Mouse (Mus musculus): ENCODE data around the gene Jade2.

Jade2 gene

GRCm38 (mm10) chr11:51835598-51835997, 21.9 kb downstream of the Jade2 start:
- no peak for DNase-seq (ENCODE audit: low read depth, low spot score)

GRCm38 (mm10) chr11:51834067-51834411, 23.4 kb downstream of the Jade2 start:
- no peak for DNase-seq (ENCODE audit: low read depth, low spot score)

- DNase-seq (ENCODE audit: low read depth, low spot score), result no peak
These were observed 23.9 kb downstream of the Jade2 start for GRCm38 (mm10) chr11:51833393-51834066.

GRCm38 (mm10) chr11:51832992-51833391, 24.5 kb downstream of the Jade2 start:
- no peak for DNase-seq (ENCODE audit: low read depth, low spot score)

- DNase-seq (ENCODE audit: low read depth, low spot score), result no peak
These were observed 25.2 kb downstream of the Jade2 start for GRCm38 (mm10) chr11:51831962-51832909.

GRCm38 (mm10) chr11:51824867-51825424, 32.5 kb downstream of the Jade2 start:
- DNase-seq (ENCODE audit: low read depth, low spot score), result no peak

GRCm38 (mm10) chr11:51823963-51824753, 33.3 kb downstream of the Jade2 start:
- DNase-seq (ENCODE audit: low read depth, low spot score), result no peak

- DNase-seq (ENCODE audit: low read depth, low spot score), result no peak
These were observed 34.2 kb downstream of the Jade2 start for GRCm38 (mm10) chr11:51823271-51823670.

GRCm38 (mm10) chr11:51822736-51823135, 34.7 kb downstream of the Jade2 start:
- DNase-seq (ENCODE audit: low read depth, low spot score), result no peak

- no peak for DNase-seq (ENCODE audit: low read depth, low spot score)
These were observed 36.6 kb downstream of the Jade2 start for GRCm38 (mm10) chr11:51820861-51821260.

GRCm38 (mm10) chr11:51819964-51820363, 37.5 kb downstream of the Jade2 start:
- DNase-seq (ENCODE audit: low read depth, low spot score), result peak; percentile 85

- DNase-seq (ENCODE audit: low read depth, low spot score), result no peak
These were observed 38.6 kb downstream of the Jade2 start for GRCm38 (mm10) chr11:51818837-51819236.

GRCm38 (mm10) chr11:51817756-51818155, 39.7 kb downstream of the Jade2 start:
- peak; percentile 80 for DNase-seq (ENCODE audit: low read depth, low spot score)

- no peak for DNase-seq (ENCODE audit: low read depth, low spot score)
These were observed 45.4 kb downstream of the Jade2 start for GRCm38 (mm10) chr11:51812022-51812546.

GRCm38 (mm10) chr11:51811230-51811629, 46.2 kb downstream of the Jade2 start:
- DNase-seq (ENCODE audit: low read depth, low spot score), result no peak

GRCm38 (mm10) chr11:51809632-51810224, 47.7 kb downstream of the Jade2 start:
- no peak for DNase-seq (ENCODE audit: low read depth, low spot score)

- no peak for DNase-seq (ENCODE audit: low read depth, low spot score)
These were observed 50.2 kb downstream of the Jade2 start for GRCm38 (mm10) chr11:51807108-51807879.

- peak; percentile 67 for DNase-seq (ENCODE audit: low read depth, low spot score)
These were observed 52.1 kb downstream of the Jade2 start for GRCm38 (mm10) chr11:51805221-51805981.

GRCm38 (mm10) chr11:51800634-51801325, 56.7 kb downstream of the Jade2 start:
- no peak for DNase-seq (ENCODE audit: low read depth, low spot score)
